Mouse (Mus musculus): ENCODE measurements around the gene Nckap5. TPM values are rescaled to one million over a fixed set of nuclear protein-coding genes. Genes with fewer than 3 reads are reported as not detected.
A peak's percentile ranks its signal among the peaks of the same experiment; 100 is the strongest.

Nckap5 gene
- polyA plus RNA-seq, 1 experiment from 2014 or later = 17.8 TPM

GRCm38 (mm10) chr1:126573097-126573496 is 257.5 kb downstream of the Nckap5 start:
- H3K9me3 ChIP-seq = no peaks in the 10 kb centered on the region
- no peak overlapping the region for H3K4me3 ChIP-seq
- H3K4me1 ChIP-seq = peaks cover 26% of the 10 kb centered on the region
- H3K9ac ChIP-seq (replicated peaks) = no peak overlapping the region
- H3K27ac ChIP-seq (replicated peaks) = no peak overlapping the region
- H3K4me2 ChIP-seq (replicated peaks) = no peak overlapping the region
- ATAC-seq (ENCODE audit: low FRiP score, low read depth) = no peak
- H3K36me3 ChIP-seq = no peaks in the 10 kb centered on the region
- no peaks in the 10 kb centered on the region for H3K27me3 ChIP-seq
- 80% methylated on average over 2 of the region's 2 CpGs for WGBS

DNA sequence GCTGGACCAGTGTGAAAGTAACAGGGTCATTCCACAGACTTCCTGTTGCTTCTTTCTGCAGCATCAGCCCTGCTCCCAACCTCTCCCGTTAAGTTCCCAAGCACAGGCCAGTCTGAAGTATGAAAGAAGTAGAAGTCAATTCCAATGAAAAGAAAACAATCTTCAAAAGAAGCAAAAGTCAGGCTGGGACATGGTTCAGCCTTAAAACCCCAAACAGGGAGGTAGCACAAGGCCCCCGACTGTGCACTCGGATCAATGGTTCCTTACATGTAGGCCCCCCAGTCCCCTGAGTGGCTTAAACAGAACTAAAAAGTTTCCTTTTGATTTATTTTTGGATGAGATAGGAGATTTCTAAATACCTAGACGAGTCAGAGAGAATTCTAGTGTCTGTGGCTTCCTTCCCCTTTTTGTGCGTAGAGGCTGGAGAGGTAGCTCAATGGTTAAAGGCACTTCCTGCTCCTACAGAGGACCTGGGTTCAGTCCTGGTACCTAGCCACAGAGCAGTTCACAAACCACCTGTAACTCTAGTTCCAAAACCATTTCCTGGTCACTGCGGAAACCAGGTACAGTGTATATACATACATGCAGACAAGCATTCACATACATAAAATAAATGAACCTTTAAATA is 260.9 kb downstream of the Nckap5 start:
- ATAC-seq (ENCODE audit: low FRiP score, low read depth) = no peak
- peaks cover 26% of the 10 kb centered on the region for H3K4me1 ChIP-seq
- H3K9me3 ChIP-seq = no peaks in the 10 kb centered on the region
- no peaks in the 10 kb centered on the region for H3K27me3 ChIP-seq
- H3K9ac ChIP-seq (replicated peaks) = no peak overlapping the region
- no peaks in the 10 kb centered on the region for H3K36me3 ChIP-seq
- H3K27ac ChIP-seq (replicated peaks) = no peak overlapping the region
- no peak overlapping the region for H3K4me3 ChIP-seq
- no peak overlapping the region for H3K4me2 ChIP-seq (replicated peaks)
- 79% methylated on average over 6 of the region's 6 CpGs for WGBS

DNA sequence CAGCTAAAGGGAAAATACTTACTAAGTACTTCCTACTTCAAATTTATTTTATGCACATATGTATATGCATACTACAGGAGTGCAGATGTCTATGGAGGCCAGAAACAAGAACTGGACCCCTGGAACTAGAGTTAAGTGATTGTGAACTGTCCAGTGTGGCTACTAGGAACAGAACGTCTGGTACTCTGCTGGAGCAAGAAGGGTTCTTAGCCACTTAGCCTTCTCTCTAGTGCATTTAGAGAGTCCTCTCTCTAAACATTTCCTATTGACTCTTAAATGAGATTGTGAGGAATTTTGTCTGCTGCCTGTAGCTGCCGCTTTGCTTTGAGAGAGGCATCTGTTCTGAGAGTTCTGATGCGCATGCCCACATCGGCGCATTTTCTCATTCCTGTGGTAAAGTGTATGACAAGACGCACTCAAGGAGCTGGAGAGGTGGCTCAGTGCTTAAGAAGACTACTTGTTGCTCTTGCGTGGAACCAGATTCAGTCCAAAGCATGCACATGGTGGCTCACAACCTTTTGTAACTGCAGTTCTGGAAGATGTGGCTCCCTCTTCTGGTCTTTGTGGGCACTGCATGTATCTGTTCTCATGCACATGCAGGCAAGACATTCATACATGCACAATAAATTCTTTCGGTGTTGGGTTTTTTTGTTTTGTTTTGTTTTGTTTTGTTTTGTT is 261.9 kb downstream of the Nckap5 start:
- no peak for ATAC-seq (ENCODE audit: low FRiP score, low read depth)
- Histone ChIP-seq H3K27ac (replicated peaks) (no peak overlapping the region), H3K4me2 (replicated peaks) (no peak overlapping the region), H3K4me3 (no peak overlapping the region), H3K4me1 (peaks cover 19% of the 10 kb centered on the region), H3K9ac (replicated peaks) (no peak overlapping the region), H3K36me3 (no peaks in the 10 kb centered on the region), H3K9me3 (no peaks in the 10 kb centered on the region), H3K27me3 (no peaks in the 10 kb centered on the region)
- WGBS = 91% methylated on average over 8 of the region's 8 CpGs

DNA sequence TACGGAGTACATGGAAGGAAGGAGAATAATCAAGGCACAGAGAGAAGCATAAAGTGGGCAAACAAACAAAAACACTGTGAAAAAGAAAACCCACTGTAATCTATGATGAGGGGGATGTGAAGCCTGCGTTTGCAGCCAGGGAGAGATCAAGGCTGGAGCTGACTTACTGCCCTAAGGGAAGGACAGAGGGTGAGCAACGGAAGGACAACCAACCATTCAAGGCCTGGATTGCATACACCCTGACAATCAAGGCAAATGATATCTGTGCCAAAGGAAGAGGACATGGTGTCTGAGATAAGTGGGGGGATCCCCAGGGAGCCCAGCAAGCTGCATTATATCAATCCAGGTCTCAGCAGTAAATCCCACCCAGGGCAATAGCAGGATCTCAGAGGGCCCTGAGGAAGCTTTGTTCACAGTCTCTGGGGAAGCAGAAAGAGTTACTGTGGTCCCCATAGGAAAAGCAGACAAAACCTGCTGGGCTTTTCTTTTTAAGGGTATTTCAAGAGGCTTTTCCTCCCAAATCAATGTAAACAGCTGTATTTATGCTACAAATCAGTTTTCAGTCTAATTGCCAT is 265.4 kb downstream of the Nckap5 start:
- no peak overlapping the region for H3K27ac ChIP-seq (replicated peaks)
- 54% methylated on average over 3 of the region's 3 CpGs for WGBS

DNA sequence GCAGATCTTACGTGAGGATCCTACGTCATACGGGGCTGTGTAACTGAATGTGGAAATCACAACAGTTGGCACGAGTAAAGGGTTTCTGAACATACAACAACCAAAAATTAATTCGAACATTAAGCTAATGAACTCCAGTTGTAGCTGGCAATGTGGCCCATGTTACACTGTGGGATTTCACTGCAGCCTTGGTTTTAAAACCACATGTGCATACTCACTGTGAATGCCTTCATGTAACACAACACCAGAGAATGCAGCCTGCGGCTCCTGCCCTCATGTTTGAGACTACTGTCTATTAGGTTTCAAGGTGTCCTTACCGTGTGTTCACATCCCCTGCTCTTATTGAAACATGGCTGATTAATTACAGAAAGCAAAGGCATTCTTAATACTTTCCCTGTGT is 269.7 kb downstream of the Nckap5 start:
- no peak overlapping the region for H3K4me3 ChIP-seq
- no peak overlapping the region for H3K4me2 ChIP-seq (replicated peaks)
- H3K9ac ChIP-seq (replicated peaks) = no peak overlapping the region
- H3K36me3 ChIP-seq = no peaks in the 10 kb centered on the region
- H3K27ac ChIP-seq (replicated peaks) = no peak overlapping the region
- no peaks in the 10 kb centered on the region for H3K9me3 ChIP-seq
- H3K4me1 ChIP-seq = peaks cover 15% of the 10 kb centered on the region
- WGBS = 84% methylated on average over 7 of the region's 7 CpGs
- no peak for ATAC-seq (ENCODE audit: low FRiP score, low read depth)
- no peaks in the 10 kb centered on the region for H3K27me3 ChIP-seq

More for the DNA sequence above, 265.4 kb downstream of the Nckap5 start:
- Histone ChIP-seq H3K9me3 (no peaks in the 10 kb centered on the region), H3K9ac (replicated peaks) (no peak overlapping the region), H3K4me3 (no peak overlapping the region), H3K4me2 (replicated peaks) (no peak overlapping the region), H3K4me1 (peaks cover 4% of the 10 kb centered on the region; the same call in 1 of the 2 replicates), H3K36me3 (no peaks in the 10 kb centered on the region), H3K27me3 (no peaks in the 10 kb centered on the region)
- no peak for ATAC-seq (ENCODE audit: low FRiP score, low read depth)

- 66% methylated on average over 12 of the region's 12 CpGs for WGBS
- Histone ChIP-seq H3K4me2 (replicated peaks) (no peak overlapping the region), H3K9me3 (no peaks in the 10 kb centered on the region), H3K4me3 (no peak overlapping the region), H3K27me3 (no peaks in the 10 kb centered on the region), H3K4me1 (peaks cover 10% of the 10 kb centered on the region), H3K36me3 (no peaks in the 10 kb centered on the region), H3K9ac (replicated peaks) (no peak overlapping the region), H3K27ac (replicated peaks) (no peak overlapping the region; the same call in 1 of the 2 replicates)
- ATAC-seq (ENCODE audit: low FRiP score, low read depth) = 0 out of 2 replicates have a peak, but pooled peaks have one; percentile 30
Observed at GRCm38 (mm10) chr1:126557791-126558294, 272.8 kb downstream of the Nckap5 start.

DNA sequence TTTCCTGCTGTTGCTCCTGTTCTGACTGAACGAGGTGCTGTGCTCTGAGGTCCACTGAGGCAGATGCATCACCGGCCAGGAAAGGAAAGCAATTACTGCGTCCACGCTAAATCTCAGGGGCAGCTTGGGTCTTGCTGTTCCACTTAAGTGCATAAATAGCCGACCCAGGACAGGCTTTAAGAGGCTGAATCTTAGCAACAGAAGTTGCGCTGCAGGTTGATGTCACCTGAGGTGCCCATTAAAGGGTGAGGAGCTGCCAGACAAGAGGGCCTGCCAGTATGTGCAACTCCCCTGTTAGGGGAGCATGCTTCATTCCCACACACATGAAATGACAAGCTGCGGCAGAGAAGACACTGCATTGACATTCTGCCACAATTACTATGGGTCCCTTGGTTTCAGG is 282.6 kb downstream of the Nckap5 start:
- no peak for ATAC-seq (ENCODE audit: low FRiP score, low read depth)
- WGBS = 73% methylated on average over 7 of the region's 7 CpGs
- H3K9ac ChIP-seq (replicated peaks) = no peak overlapping the region
- H3K36me3 ChIP-seq = no peaks in the 10 kb centered on the region
- H3K27ac ChIP-seq (replicated peaks) = no peak overlapping the region
- H3K27me3 ChIP-seq = no peaks in the 10 kb centered on the region
- H3K4me1 ChIP-seq = no peaks in the 10 kb centered on the region
- no peaks in the 10 kb centered on the region for H3K9me3 ChIP-seq
- no peak overlapping the region for H3K4me2 ChIP-seq (replicated peaks)
- H3K4me3 ChIP-seq = no peak overlapping the region

DNA sequence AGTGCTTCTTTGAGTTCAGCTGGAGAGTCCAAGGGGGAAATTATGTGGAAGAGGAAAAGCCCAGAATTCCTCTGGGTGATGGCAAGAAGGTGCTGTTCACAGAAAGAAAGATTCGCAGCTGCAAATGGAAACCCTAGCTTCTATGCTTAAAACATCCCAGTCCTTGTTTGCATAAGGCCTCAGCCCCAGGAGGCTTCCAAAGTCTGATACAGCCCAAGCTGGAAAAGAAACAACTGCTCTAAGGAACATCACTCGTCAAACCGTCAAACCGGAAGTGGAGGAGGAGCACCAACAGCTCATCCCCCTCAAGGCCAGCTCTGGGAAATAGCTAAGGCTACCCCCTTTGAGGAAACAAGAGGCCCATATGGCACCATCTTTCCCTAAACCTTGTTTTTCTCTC is 286.1 kb downstream of the Nckap5 start:
- H3K36me3 ChIP-seq = no peaks in the 10 kb centered on the region
- ATAC-seq (ENCODE audit: low FRiP score, low read depth) = no peak

DNA sequence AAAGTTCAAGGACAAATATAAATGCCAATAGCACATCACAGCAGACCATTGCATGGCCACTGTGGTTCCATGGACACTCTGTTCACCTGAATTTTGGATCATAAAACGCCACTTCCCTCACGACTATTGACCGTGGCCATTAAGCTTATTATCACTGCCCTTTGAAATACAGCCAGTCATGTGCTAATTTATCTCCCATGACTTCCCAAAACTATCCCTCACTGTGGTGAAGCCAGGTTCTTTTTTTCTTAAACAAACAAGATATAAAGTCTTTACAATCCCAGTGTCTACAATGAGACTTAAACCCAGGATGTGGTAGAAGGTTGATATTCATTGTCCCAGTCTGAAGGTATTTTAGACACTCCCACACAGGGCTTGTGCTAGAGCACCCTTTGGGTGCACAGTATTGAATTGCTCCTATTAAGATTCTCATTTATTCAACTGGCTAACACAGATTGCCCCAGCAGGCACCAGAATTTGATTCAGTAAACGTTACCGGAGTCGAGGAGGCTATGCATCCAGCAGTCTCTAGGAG is 293.3 kb downstream of the Nckap5 start:
- Histone ChIP-seq H3K27ac (replicated peaks) (no peak overlapping the region), H3K4me3 (no peak overlapping the region), H3K36me3 (no peaks in the 10 kb centered on the region), H3K9ac (replicated peaks) (no peak overlapping the region), H3K27me3 (no peaks in the 10 kb centered on the region), H3K9me3 (no peaks in the 10 kb centered on the region), H3K4me2 (replicated peaks) (no peak overlapping the region), H3K4me1 (0 out of 2 replicates have a peak, but pooled peaks cover 4% of the 10 kb centered on the region)
- WGBS = 82% methylated on average over 6 of the region's 6 CpGs
- ATAC-seq (ENCODE audit: low FRiP score, low read depth) = no peak

More for the DNA sequence above, 286.1 kb downstream of the Nckap5 start:
- Histone ChIP-seq H3K4me1 (no peaks in the 10 kb centered on the region), H3K4me2 (replicated peaks) (no peak overlapping the region), H3K9me3 (no peaks in the 10 kb centered on the region), H3K27ac (replicated peaks) (no peak overlapping the region), H3K27me3 (no peaks in the 10 kb centered on the region), H3K4me3 (no peak overlapping the region), H3K9ac (replicated peaks) (no peak overlapping the region)
- 65% methylated on average over 4 of the region's 4 CpGs for WGBS

DNA sequence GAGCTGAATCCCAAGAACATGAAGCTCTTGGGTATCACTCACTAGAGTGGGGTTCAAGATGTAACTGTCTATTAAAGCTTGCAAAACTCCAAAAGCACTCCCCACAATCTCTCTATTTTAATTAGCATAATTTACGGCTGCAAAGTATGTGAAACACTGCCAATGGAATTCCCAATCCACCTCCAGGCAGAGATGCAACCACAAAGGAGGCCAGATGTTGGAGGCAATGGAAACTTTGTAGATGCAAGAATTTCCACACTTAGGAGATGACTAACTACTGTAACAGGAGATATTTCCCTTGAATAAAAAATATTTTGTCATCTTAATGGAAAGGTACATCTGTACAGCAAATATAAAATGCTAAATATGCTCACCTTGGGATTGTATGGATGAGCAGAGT is 295.1 kb downstream of the Nckap5 start:
- Histone ChIP-seq H3K4me1 (0 out of 2 replicates have a peak, but pooled peaks cover 4% of the 10 kb centered on the region), H3K27me3 (no peaks in the 10 kb centered on the region), H3K9ac (replicated peaks) (no peak overlapping the region), H3K4me2 (replicated peaks) (no peak overlapping the region), H3K36me3 (no peaks in the 10 kb centered on the region), H3K27ac (replicated peaks) (no peak overlapping the region), H3K4me3 (no peak overlapping the region), H3K9me3 (no peaks in the 10 kb centered on the region)
- 77% methylated on average over 1 of the region's 1 CpGs for WGBS
- ATAC-seq (ENCODE audit: low FRiP score, low read depth) = no peak

GRCm38 (mm10) chr1:126534046-126534445 is 296.6 kb downstream of the Nckap5 start:
- H3K4me3 ChIP-seq = no peak overlapping the region
- H3K4me2 ChIP-seq (replicated peaks) = no peak overlapping the region
- no peaks in the 10 kb centered on the region for H3K36me3 ChIP-seq
- H3K27ac ChIP-seq (replicated peaks) = no peak overlapping the region
- no peaks in the 10 kb centered on the region for H3K27me3 ChIP-seq
- 0 out of 2 replicates have a peak, but pooled peaks cover under 1% of the 10 kb centered on the region for H3K4me1 ChIP-seq
- ATAC-seq (ENCODE audit: low FRiP score, low read depth) = no peak
- no peaks in the 10 kb centered on the region for H3K9me3 ChIP-seq
- 89% methylated on average over 2 of the region's 2 CpGs for WGBS
- H3K9ac ChIP-seq (replicated peaks) = no peak overlapping the region

GRCm38 (mm10) chr1:126528043-126528598 is 302.5 kb downstream of the Nckap5 start:
- Histone ChIP-seq H3K9ac (replicated peaks) (no peak overlapping the region), H3K4me3 (no peak overlapping the region), H3K9me3 (no peaks in the 10 kb centered on the region), H3K4me1 (no peaks in the 10 kb centered on the region), H3K4me2 (replicated peaks) (no peak overlapping the region), H3K27me3 (no peaks in the 10 kb centered on the region), H3K27ac (replicated peaks) (no peak overlapping the region), H3K36me3 (no peaks in the 10 kb centered on the region)
- 0 out of 2 replicates have a peak, but pooled peaks have one; percentile 23 for ATAC-seq (ENCODE audit: low FRiP score, low read depth)
- 88% methylated on average over 7 of the region's 7 CpGs for WGBS
